Mouse (Mus musculus): Measurements from ENCODE around the gene Amot.
A peak's percentile ranks its signal among the peaks of the same experiment; 100 is the strongest.

Gene Amot

DNA sequence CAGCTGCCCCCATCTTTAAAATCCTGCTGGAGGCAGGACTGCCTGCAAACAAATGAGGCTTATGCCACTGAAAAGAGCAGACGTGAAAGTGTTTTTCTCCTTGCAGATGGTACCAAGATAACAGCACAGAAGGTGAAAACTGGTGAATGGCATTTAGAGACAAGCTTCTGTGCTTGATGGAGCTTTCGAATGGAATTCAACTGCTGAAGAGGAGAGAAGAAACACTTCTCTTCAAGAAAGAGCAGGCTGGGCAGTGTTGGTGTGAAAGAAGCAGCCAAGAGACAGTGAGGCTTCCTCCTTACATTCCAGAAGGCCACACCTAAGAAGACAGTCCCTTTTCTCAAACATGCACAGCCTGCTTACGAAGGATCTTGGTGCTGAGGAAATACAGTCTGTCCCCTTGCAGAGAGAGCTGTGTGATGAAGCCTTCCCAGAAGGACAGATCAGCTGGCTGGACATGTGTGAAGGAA, 27.2 kb downstream of the Amot start:
- no peak for DNase-seq

DNA sequence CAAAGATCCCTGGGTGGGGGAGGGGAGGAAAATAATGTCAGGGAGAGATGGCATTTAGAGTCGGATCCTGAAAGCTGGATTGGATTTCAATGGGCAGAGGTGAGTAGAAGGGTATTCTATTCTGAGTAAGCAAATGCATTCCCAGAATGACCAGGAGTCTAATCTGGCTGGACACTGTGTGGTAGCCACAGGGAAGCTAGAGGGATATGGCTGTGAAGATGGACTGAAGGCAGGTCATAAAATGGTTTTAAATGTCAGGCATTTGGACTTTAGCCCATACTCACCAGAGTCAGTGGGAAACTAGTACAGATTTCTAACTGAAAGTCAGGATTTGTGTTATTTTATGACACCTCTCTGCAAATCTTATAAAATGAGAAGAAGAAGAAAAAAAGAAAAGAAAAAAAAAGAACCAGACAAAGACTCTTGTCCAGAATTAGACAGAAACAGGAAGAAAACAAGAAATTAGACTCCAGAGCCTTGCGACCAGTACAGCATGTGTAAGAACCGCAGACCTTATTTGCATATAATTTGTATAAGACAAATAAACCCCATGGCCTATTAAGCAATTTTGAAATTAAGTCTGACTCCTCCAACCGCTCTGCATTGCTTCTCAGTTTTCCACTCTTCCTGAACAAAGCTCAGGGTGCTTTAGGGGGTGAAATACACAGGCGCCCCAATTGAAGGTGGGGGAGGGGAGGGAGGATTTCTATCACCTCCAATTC, 27.8 kb downstream of the Amot start:
- DNase-seq, result no peak

DNA sequence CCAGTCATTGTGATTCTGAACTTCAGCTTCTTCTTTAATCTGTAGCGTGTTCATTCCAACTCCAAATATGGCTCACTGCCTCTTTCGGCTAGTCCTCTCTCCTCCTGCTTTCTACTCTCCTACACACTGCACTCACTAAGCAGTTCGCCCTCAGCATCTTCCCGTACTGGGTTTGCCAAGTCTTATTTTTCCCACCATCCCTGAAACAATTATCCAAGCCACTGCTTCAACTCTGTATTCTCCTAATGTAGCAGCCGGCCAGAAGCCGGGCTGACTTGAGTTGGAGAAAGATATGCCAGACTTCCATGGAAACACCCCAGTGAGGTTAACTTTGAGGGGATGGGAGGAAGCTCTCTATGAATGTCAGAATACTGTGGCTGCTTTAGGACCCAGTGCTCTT, 36.7 kb downstream of the Amot start:
- no peak for DNase-seq

DNA sequence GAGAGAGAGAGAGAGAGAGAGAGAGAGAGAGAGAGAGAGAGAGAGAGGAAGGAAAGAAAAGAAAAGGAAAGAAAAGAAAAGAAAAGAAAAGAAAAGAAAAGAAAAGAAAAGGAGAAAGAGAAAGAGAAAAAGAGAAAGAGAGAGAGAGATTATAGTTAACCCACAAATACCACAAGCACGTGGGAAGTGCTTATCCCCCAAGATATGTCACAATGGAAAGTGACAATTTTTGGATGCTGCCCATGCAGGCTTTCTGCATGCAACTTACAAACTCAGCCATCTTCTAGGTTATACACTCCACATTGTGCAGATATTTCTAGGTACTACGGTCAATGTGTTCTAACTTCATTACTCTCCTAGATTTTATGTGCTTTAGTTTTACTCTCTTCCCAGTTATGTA, 41.5 kb downstream of the Amot start:
- DNase-seq, result no peak

DNA sequence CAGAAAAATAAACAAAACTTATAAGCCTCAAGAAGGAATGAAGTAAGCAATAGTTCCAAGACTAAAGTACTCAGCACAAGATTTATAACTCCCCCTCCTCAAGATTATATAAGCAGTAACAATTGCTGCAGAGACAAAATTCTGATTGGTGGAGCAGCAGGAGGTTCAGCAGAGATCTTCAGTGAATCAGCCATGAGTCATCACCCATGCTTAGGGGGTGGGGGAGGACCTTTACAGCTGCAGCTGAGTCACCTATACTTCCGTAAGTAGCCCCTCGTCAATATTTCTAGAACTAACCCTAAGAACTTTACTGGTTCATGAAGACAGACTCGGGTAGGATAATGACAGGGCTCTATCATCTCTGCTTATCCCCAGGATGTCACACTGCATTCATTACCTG, 43.6 kb downstream of the Amot start:
- DNase-seq, result no peak

DNA sequence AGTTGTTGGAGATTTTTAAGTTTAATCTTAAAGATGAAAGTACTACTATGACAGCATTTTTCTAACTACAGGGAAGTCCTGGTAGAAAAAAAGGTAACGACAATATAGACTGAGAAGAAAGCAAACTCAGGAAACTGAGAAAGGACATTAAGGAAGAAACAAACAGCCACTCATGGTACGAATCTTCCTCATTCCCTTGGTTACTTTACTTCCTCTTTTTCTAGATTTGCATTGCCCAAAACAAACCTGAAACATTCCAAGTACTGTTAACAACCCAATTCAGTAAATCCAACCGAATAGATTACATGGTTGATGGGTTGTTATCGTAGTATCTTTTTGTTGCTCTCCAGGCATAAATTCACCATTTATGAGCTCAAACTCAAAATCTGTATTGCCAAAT, 48.7 kb downstream of the Amot start:
- DNase-seq, result no peak

DNA sequence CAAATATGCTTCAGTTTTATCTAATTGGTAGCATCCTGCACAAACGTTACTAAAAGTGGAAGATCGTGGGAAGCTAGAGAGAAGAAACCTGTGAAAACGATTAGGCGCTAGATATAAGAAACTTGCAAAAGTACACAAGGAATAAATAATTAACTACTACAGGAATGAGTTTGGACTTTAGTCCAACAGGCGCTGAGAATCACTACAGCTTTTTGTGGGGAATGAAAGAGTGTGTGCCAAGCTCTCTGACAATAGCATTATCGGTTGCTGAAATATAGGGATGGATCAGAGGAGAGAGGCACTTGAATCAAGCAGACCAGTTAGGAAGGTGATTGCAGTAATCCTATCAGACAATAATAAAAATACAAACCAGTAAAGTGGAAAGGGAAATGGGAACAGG, 49.4 kb downstream of the Amot start:
- no peak for DNase-seq

DNA sequence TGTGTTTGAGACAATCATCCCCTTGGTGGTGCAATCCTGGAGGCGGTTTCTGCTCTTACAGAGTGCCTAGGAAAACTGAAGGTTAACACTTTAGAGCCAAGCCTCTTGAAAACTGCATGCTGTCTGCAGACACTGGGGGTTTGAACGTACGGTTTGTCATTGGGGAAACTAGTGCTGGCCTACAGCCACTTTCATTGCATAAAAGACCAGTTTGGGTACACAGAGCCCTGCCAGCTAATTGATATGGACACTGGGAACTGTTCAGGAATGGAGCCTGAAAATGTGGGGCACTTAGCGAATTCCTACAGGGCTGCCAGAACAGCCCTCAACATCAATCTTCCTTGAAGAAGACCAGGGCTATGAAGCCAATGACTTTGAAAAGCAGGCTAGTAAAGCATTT, 50.2 kb downstream of the Amot start:
- DNase-seq, result no peak

DNA sequence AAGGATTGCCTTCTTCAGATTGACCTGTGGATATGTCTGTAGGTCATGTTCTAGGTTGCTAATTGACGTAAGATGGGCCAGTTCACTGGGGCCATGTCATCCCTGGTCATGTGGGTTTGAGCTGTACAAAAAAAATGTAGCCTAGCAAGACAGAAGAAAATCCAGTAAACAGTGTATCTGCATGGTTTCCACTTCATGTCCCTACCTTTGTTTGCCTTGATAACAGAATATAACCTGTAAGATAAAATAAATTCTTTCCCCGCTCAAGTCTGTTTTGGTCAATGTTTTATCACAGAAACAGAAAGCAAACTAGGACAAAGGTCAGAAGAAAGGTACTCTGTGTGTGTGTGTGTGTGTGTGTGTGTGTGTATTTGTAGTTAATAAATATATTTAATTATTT, 63.5 kb downstream of the Amot start:
- no peak for DNase-seq

DNA sequence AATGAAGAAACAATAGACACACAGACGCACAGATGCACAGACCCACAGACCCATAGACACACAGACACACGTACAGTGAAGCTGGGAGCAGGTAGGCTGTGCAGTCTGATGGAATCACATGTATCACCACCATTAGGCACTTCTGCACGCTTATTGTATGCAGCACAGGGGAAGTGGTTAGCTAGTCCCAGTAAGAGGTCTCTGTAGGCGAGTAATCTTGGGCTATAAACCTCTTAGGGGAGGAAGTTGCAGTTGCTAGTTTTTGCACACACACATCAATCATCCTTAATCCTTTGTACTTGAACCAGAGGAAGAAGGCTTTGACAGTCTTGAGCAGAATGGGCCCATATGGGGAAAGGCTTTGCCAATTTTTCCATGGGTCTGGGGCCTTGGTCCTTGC, 71.3 kb downstream of the Amot start:
- no peak for DNase-seq

DNA sequence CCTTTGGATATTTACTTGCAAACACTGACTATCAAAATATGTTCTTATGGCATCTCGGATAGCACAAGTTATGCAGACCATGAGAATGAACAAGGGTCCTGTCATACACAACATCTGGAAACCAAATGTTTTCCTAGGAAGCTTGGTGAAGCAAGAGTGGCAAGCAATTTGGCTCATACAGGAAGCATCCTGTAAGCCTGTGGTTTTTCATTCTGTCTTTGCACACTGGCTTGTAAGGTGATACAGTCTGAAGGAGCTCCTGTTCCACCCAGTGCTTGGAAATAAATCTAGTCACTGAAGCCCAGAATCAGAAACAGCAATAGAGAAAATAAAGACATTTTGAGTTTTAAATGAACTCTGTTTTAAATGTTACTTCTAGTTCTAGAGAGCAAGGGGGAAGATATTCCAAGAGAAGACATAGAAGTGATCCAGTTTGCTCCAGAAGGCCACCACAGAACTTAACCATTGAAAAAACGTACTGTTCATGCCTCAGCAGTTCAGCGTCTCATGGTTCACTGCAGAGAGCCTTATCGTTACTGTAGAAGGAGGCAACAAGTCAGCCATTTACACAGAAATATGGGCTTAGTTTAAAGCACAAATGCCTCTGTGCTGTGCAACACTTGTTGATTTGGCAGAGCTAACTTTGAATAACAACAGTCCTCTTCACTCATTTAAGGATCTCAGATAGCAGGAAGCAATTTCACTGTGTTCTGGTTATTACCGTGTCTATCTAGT, 74.0 kb downstream of the Amot start:
- no peak for DNase-seq

DNA sequence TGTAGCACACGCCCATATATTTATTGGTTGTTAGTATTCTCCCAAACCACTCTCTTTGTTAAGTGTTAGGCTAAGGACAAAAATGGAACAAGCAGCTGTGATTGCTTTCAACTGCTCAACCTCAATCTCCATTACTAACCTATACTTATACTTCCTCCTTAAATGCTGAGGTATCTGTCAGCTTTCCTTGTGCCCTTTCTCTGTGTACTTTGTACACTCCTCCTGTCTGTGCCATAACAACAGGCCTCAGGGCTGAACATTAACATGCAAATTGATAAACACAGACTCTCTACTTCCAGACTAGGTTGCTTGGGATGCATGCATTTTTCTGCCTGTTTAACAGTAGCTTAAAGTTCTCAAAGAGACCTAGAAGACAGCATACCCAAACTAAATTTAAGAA, 76.2 kb downstream of the Amot start:
- DNase-seq, result no peak

DNA sequence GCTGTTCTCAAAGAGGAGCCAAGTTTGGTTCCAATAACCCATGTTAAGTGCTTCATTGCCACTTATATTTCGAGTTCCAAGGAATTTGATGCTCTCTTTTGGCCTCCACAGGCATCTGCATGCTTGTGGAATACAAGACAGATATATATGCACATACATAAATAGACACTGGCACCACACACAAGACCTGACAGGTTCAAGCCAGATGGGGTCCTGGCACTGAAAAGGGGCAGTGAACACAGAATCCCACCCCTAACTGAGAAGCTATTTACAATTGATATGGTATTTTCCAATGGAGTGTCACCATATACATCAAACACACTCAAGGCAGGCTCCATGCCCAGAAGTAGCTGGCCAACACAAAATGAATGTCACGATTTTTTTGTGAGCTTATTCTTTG, 81.0 kb downstream of the Amot start:
- no peak for DNase-seq

DNA sequence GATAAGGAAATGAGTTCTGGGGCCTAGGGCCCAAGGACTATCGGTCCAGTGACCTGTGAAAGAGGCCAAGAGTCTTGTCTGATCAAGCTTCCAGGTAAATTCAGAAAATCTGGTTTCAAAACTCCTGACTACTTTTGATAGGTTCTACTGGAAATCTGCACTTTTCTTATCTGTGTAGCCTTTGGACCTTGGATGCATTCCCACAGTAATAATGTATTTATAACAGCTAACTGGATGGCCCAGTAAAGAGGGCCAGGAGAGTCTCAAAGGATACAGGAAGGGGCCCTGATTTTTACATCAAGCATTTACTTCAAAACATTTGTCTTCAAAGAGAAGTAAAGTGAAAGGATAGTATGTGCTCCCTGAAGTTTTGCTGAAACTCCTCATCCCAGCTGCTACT, 90.7 kb downstream of the Amot start:
- DNase-seq, result no peak

DNA sequence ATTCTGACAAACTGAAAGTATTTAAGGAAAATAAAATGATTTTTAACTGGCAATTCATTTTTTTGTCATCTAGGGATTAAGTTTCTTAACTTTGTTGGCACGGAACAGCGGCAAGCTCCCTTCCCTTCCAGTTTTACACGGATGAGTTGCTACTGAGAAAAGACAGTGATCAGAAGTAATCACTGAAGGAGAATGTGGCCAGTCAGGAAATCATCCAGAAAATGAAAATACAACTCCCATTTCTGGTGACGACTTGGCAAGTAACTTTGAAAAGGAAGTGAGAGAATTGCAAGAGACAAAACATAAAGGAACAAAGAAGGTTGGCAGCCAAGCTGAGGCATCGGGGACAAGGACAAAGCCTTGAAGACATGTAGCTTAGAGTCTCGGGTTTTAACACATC, 93.6 kb downstream of the Amot start:
- DNase-seq, result no peak

DNA sequence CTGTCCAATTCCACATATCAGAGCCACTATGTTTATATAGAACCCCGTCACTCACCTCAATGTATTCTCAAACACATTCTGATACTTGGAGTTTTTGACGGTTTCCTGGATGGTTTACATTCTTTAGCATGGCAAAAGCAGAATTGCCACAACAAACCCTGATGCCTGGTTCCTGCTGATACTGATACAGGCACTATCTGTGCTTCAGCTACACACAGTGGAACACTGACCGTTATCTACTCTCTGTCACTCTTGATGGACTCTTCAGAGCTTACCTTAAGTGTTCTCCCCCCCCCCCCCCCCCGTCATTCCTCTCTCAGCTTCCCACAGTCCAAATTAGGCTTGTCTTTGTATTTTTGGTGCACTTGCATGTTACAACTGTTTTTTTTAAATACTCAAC, 98.9 kb downstream of the Amot start:
- DNase-seq, result no peak

DNA sequence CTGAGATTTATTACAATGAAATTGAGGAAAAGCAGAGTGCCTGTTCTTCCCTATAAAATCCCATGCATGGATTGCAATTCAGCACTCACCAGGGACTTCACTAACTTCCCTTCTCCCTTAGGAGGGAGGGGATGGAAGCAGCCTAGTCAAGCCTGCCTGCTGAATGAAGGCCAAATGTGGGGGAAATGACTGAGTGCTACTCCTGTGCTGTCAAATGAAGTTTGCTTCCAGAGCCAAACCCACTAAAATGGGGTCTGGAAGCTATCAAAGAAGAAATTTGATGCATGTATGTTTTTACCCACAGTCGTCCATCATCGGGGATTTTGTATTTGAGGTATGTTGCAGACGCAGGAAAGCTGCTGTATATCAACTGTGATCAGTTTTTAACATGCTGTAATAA, 103.1 kb downstream of the Amot start:
- DNase-seq, result no peak

DNA sequence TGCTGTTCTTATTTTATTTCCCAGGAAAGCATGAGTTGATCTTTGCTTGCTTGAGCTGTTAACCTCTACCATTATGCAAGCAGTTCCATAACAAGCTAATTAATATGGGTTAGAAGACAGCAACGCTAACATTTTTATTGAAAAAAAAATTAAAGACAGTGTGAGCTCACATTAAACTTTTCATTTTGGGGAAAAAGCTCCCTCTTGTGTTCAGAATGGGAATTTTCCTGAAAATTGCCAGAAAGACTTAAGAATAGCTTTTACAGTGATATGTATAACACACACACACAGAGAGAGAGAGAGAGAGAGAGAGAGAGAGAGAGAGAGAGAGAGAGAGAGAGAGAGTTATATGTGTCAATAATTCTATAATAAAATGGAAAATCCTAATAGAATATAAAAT, 105.7 kb downstream of the Amot start:
- DNase-seq, result peak in 1 of 2 experiments; percentile 2

All from B cell, adult 2 months (primary cell).